7 mouse cellular contexts compared by ENCODE assay signal in the genomic region with DNA sequence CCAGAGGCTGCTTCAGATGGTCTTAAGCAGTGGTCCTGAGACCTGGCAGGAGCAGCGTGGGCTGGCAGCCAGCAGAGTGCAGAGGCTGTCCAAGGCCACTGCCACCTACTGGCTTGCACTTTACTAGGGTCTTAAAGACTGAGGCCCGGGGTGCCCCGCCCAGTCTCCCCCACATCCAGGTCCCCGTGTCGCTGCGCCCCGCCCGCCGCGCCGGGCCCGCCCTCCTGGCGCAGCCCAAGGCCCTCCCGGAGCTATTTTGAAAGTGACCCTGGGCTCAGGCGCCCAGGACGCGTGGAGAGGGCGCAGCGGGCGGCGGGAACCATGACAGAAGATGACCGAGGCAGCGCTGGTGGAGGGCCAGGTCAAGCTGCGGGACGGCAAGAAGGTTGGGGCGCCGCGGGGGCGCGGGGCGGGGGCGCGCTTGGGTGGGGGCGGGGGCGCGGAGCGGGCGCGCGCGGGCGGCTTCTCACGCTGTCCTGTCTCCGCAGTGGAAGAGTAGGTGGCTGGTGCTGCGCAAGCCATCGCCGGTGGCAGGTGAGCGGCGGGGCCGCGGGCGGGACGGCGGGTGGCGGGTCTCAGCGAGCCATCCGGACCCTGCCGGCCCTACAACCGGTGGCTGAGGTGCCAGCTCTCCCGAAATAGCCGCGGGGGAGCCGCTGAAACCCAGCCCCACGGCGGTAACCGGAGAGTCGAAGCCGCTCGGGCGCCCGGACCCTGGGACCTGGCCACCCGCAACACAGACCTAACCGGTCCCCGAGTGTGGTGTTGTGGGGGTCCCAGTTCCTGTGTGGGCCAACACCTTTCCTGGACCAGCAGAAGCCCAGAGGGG. TPM values are rescaled to one million over a fixed set of nuclear protein-coding genes. Genes with fewer than 3 reads are reported as not detected.
DNase-seq lines count a peak whose midpoint lies in the region; ATAC-seq and TF ChIP-seq lines count a peak whose summit lies in the region.

A gene (plus strand): TSS at position 163 of the 829 bp plus-strand sequence.

- no peak within 1 kb of the TSS for H3K27ac ChIP-seq in intestine, embryonic 16.5 days (ENCODE audit: low read length)
- H3K27ac ChIP-seq in midbrain, embryonic 13.5 days: no peak within 1 kb of the TSS; the same call in 1 of the 2 replicates
- no peak within 1 kb of the TSS for H3K27ac ChIP-seq in stomach, postnatal 0 days (replicated peaks)

- DNase-seq in adrenal gland, postnatal 25 days: peak; percentile 74
- DNase-seq in embryo, embryonic 11 days: peak; percentile 61
- DNase-seq in left cerebral cortex, postnatal 4 days: peak; percentile 69
- peak; percentile 50 for DNase-seq in stomach, postnatal 0 days (ENCODE audit: low spot score)

- WGBS in intestine, embryonic 16.5 days: 0% methylated on average over 59 of the region's 74 CpGs
- under 1% methylated on average over 60 of the region's 74 CpGs for WGBS in midbrain, embryonic 13.5 days
- under 1% methylated on average over 56 of the region's 74 CpGs for whole genome bisulfite sequencing in stomach, postnatal 0 days

- peak; percentile 44; the same call in 1 of the 2 replicates for TF ChIP-seq CTCF in stomach, postnatal 0 days (IDR thresholded peaks at IDR 0.05; ENCODE audit: low read depth)

- H3K4me1 ChIP-seq in intestine, embryonic 16.5 days (ENCODE audit: control insufficient read depth, insufficient read depth, low read length): peaks cover 13% of the 10 kb centered on the region
- H3K4me1 ChIP-seq in midbrain, embryonic 13.5 days (replicated peaks): peaks cover 20% of the 10 kb centered on the region
- H3K4me1 ChIP-seq in stomach, postnatal 0 days (replicated peaks; ENCODE audit: control insufficient read depth, insufficient read depth): no peaks in the 10 kb centered on the region

- ATAC-seq in granulocyte monocyte progenitor cell, adult 5-6 weeks (replicated peaks; ENCODE audit: poor library complexity, severe bottlenecking): peak; percentile 80
- peak; percentile 63 for ATAC-seq in intestine, embryonic 16.5 days
- peak; percentile 66 for ATAC-seq in midbrain, embryonic 13.5 days
- ATAC-seq in stomach, postnatal 0 days (ENCODE audit: low FRiP score, low TSS enrichment): peak; percentile 27; the same call in 1 of the 2 replicates

- TF ChIP-seq EP300 in stomach, postnatal 0 days (optimal IDR thresholded peaks at IDR 0.05): no peak

- H3K36me3 ChIP-seq in intestine, embryonic 16.5 days (ENCODE audit: control insufficient read depth, insufficient read depth, low read length): no peaks in the 10 kb centered on the region
- H3K36me3 ChIP-seq in midbrain, embryonic 13.5 days: no peaks in the 10 kb centered on the region
- no peaks in the 10 kb centered on the region for H3K36me3 ChIP-seq in stomach, postnatal 0 days (ENCODE audit: control insufficient read depth, insufficient read depth, low read length)

- peak within 1 kb of the TSS; percentile 59 for H3K4me3 ChIP-seq in intestine, embryonic 16.5 days (ENCODE audit: low read length)
- H3K4me3 ChIP-seq in midbrain, embryonic 13.5 days (replicated peaks): peak within 1 kb of the TSS; percentile 54
- peak within 1 kb of the TSS; percentile 59 for H3K4me3 ChIP-seq in stomach, postnatal 0 days (ENCODE audit: low read depth, low read length)

- intact Hi-C loops in left cerebral cortex, postnatal 4 days (cut with DNase I): loop anchor here (5.0 kb wide), 1 partner anchor 290 kb away; no protein-coding TSS in a partner anchor

- no peaks in the 10 kb centered on the region for H3K9me3 ChIP-seq in intestine, embryonic 16.5 days (ENCODE audit: control insufficient read depth, low read length)
- 0 out of 2 replicates have a peak, but pooled peaks cover under 1% of the 10 kb centered on the region for H3K9me3 ChIP-seq in midbrain, embryonic 13.5 days
- H3K9me3 ChIP-seq in stomach, postnatal 0 days (ENCODE audit: control insufficient read depth, low read length): no peaks in the 10 kb centered on the region

- H3K4me2 ChIP-seq in intestine, embryonic 16.5 days (ENCODE audit: low read depth, low read length): peak within 1 kb of the TSS; percentile 95
- peak within 1 kb of the TSS; percentile 90 for H3K4me2 ChIP-seq in midbrain, embryonic 13.5 days (replicated peaks)
- peak within 1 kb of the TSS; percentile 98 for H3K4me2 ChIP-seq in stomach, postnatal 0 days (replicated peaks; ENCODE audit: low read depth)

- H3K27me3 ChIP-seq in intestine, embryonic 16.5 days (replicated peaks; ENCODE audit: control insufficient read depth, insufficient read depth, low read length): peaks cover 29% of the 10 kb centered on the region
- H3K27me3 ChIP-seq in midbrain, embryonic 13.5 days: peaks cover 31% of the 10 kb centered on the region
- no peaks in the 10 kb centered on the region for H3K27me3 ChIP-seq in stomach, postnatal 0 days (ENCODE audit: control insufficient read depth, insufficient read depth, low read length)

- peak within 1 kb of the TSS; percentile 66 for H3K9ac ChIP-seq in intestine, embryonic 16.5 days (ENCODE audit: low read depth, low read length)
- H3K9ac ChIP-seq in midbrain, embryonic 13.5 days (replicated peaks): peak within 1 kb of the TSS; percentile 73
- H3K9ac ChIP-seq in stomach, postnatal 0 days (ENCODE audit: low read length): peak within 1 kb of the TSS; percentile 61

RNA-seq across cellular contexts. Expression of the gene that starts here (rescaled TPM):
- 8.7 and 17.1 TPM in 2 replicates for total RNA-seq in adrenal gland, postnatal 25 days (2021)
- not detected in 2 replicates for total RNA-seq in granulocyte monocyte progenitor cell, adult 5-6 weeks (2014; fragmentation: Nextera tagmentation)
- not detected in 2 replicates for total RNA-seq in granulocyte monocyte progenitor cell, adult 5-6 weeks (2017)
- polyA plus RNA-seq in intestine, embryonic 16.5 days (2015; fragmentation: Nextera tagmentation; extraction: Ambion mirVana): 1.3 and 1.4 TPM in 2 replicates
- total RNA-seq in left cerebral cortex, postnatal 4 days (2021): 10 to 100 TPM in 1 of 2 experiments, 1 to 10 TPM in 1; 9.4 to 10.3 TPM
- 2.2 and 3.4 TPM in 2 replicates for polyA plus RNA-seq in midbrain, embryonic 13.5 days (2015; fragmentation: Nextera tagmentation; extraction: Ambion mirVana)
- 0.72 and 1.0 TPM in 2 replicates for polyA plus RNA-seq in stomach, postnatal 0 days (2015; fragmentation: Nextera tagmentation; extraction: Ambion mirVana)

Comparison
In these comparisons a context has a peak if more than half of its experiments do, and no peak if none do; other contexts are left out.
1. Peak in ATAC-seq in granulocyte monocyte progenitor cell, adult 5-6 weeks; RNA of the gene not detected or under 1 TPM.
2. ATAC-seq: peak in every context shown above with its lines; median percentile 80 in granulocyte monocyte progenitor cell, adult 5-6 weeks; 66 in midbrain, embryonic 13.5 days; 63 in intestine, embryonic 16.5 days; 27 in stomach, postnatal 0 days.